Mouse (Mus musculus): Measurements from ENCODE around the gene Hk1.

GRCm38 (mm10) chr10:62316467-62316866, 63.2 kb downstream of the Hk1 start:
- TF ChIP-seq POLR2A (IDR thresholded peaks at IDR 0.05; ENCODE audit: control insufficient read depth in 1 of 2, insufficient read depth in 1 of 2, low read depth in 1 of 2, low read length in 2 of 2, poor library complexity in 1 of 2) (no peak), CTCF (IDR thresholded peaks at IDR 0.05 in 2 of 3, conservative IDR thresholded peaks at IDR 0.05 in 1 of 3; ENCODE audit: control insufficient read depth in 1 of 3, insufficient read depth in 1 of 3, low read depth in 2 of 3, low read length in 3 of 3, poor library complexity in 1 of 3, severe bottlenecking in 1 of 3) (no peak), POLR2AphosphoS5 (IDR thresholded peaks at IDR 0.05; ENCODE audit: borderline replicate concordance, low read depth, low read length) (no peak; the same call in 1 of the 2 replicates), JUND (IDR thresholded peaks at IDR 0.05; ENCODE audit: low read depth, low read length) (no peak), CHD2 (IDR thresholded peaks at IDR 0.05; ENCODE audit: low read length) (no peak), E2F4 (IDR thresholded peaks at IDR 0.05; ENCODE audit: borderline replicate concordance, low read depth, low read length) (no peak)
